Mouse (Mus musculus): ENCODE data around the gene Tlx2. TPM values are rescaled to one million over a fixed set of nuclear protein-coding genes. Genes with fewer than 3 reads are reported as not detected.

Tlx2 gene
- polyA plus RNA-seq, 1 experiment from 2014 or later, result 30.4 TPM

- 14% methylated on average over 5 of the region's 5 CpGs for WGBS
- Histone ChIP-seq H3K4me2 (ENCODE audit: low read depth) (no peak overlapping the region), H3K4me3 (ENCODE audit: low read depth, low read length) (no peak overlapping the region), H3K9ac (ENCODE audit: low read length) (no peak overlapping the region), H3K9me3 (ENCODE audit: control insufficient read depth, low read length) (no peaks in the 10 kb centered on the region), H3K4me1 (ENCODE audit: control insufficient read depth, insufficient read depth, low read length) (peaks cover 13% of the 10 kb centered on the region), H3K27me3 (ENCODE audit: control insufficient read depth, insufficient read depth, low read length) (peaks cover 51% of the 10 kb centered on the region), H3K36me3 (ENCODE audit: control insufficient read depth, insufficient read depth, low read length) (no peaks in the 10 kb centered on the region; the same call in 1 of the 2 replicates), H3K27ac (ENCODE audit: low read depth, low read length) (no peak overlapping the region)
- DNase-seq (ENCODE audit: low spot score), result no peak
- no peak for ATAC-seq (ENCODE audit: insufficient read depth, low FRiP score, low TSS enrichment)
These were observed 13.4 kb upstream of the Tlx2 start for GRCm38 (mm10) chr6:83083497-83083896.

GRCm38 (mm10) chr6:83080210-83080609, 10.1 kb upstream of the Tlx2 start:
- no peak for DNase-seq (ENCODE audit: low spot score)
- WGBS, result 96% methylated on average over 5 of the region's 5 CpGs
- Histone ChIP-seq H3K4me2 (ENCODE audit: low read depth) (no peak overlapping the region), H3K9me3 (ENCODE audit: control insufficient read depth, low read length) (no peaks in the 10 kb centered on the region), H3K4me1 (ENCODE audit: control insufficient read depth, insufficient read depth, low read length) (peaks cover 10% of the 10 kb centered on the region), H3K36me3 (ENCODE audit: control insufficient read depth, insufficient read depth, low read length) (no peaks in the 10 kb centered on the region; the same call in 1 of the 2 replicates), H3K27ac (ENCODE audit: low read depth, low read length) (no peak overlapping the region), H3K4me3 (ENCODE audit: low read depth, low read length) (no peak overlapping the region), H3K27me3 (ENCODE audit: control insufficient read depth, insufficient read depth, low read length) (peaks cover 30% of the 10 kb centered on the region), H3K9ac (ENCODE audit: low read length) (no peak overlapping the region)
- ATAC-seq (ENCODE audit: insufficient read depth, low FRiP score, low TSS enrichment), result no peak

- H3K9ac ChIP-seq (ENCODE audit: low read length), result peak overlapping the region; percentile 74
- peak overlapping the region; percentile 98 for H3K4me2 ChIP-seq (ENCODE audit: low read depth)
- under 1% methylated on average over 46 of the region's 46 CpGs for WGBS
- no peaks in the 10 kb centered on the region; the same call in 1 of the 2 replicates for H3K36me3 ChIP-seq (ENCODE audit: control insufficient read depth, insufficient read depth, low read length)
- ATAC-seq (ENCODE audit: insufficient read depth, low FRiP score, low TSS enrichment) (peak; percentile 89), DNase-seq (ENCODE audit: low spot score) (peak; percentile 100)
- peak overlapping the region; percentile 72 for H3K4me3 ChIP-seq (ENCODE audit: low read depth, low read length)
- H3K27me3 ChIP-seq (ENCODE audit: control insufficient read depth, insufficient read depth, low read length), result peaks cover 26% of the 10 kb centered on the region
- H3K4me1 ChIP-seq (ENCODE audit: control insufficient read depth, insufficient read depth, low read length), result peaks cover 5% of the 10 kb centered on the region
- no peaks in the 10 kb centered on the region for H3K9me3 ChIP-seq (ENCODE audit: control insufficient read depth, low read length)
- H3K27ac ChIP-seq (ENCODE audit: low read depth, low read length), result peak overlapping the region; percentile 77
These were observed 8.3 kb upstream of the Tlx2 start for GRCm38 (mm10) chr6:83078324-83078858.

GRCm38 (mm10) chr6:83077630-83078323, 7.7 kb upstream of the Tlx2 start, which contains the start of gene Pcgf1:
Gene Pcgf1 (plus strand): TSS chr6:83077869.
- ATAC-seq (ENCODE audit: insufficient read depth, low FRiP score, low TSS enrichment) (peak; percentile 77), DNase-seq (ENCODE audit: low spot score) (no peak)
- Histone ChIP-seq H3K36me3 (ENCODE audit: control insufficient read depth, insufficient read depth, low read length) (no peaks in the 10 kb centered on the region; the same call in 1 of the 2 replicates), H3K9ac (ENCODE audit: low read length) (peak within 1 kb of the TSS; percentile 77), H3K9me3 (ENCODE audit: control insufficient read depth, low read length) (no peaks in the 10 kb centered on the region), H3K4me2 (ENCODE audit: low read depth) (peak within 1 kb of the TSS; percentile 98), H3K27ac (ENCODE audit: low read depth, low read length) (peak within 1 kb of the TSS; percentile 77), H3K4me3 (ENCODE audit: low read depth, low read length) (peak within 1 kb of the TSS; percentile 72), H3K27me3 (ENCODE audit: control insufficient read depth, insufficient read depth, low read length) (peaks cover 28% of the 10 kb centered on the region), H3K4me1 (ENCODE audit: control insufficient read depth, insufficient read depth, low read length) (peaks cover 5% of the 10 kb centered on the region)
- WGBS, result under 1% methylated on average over 50 of the region's 54 CpGs

GRCm38 (mm10) chr6:83074979-83075378, 4.9 kb upstream of the Tlx2 start:
- no peak overlapping the region for H3K9ac ChIP-seq (ENCODE audit: low read length)
- H3K27ac ChIP-seq (ENCODE audit: low read depth, low read length), result no peak overlapping the region
- DNase-seq (ENCODE audit: low spot score) (no peak), ATAC-seq (ENCODE audit: insufficient read depth, low FRiP score, low TSS enrichment) (no peak)
- H3K4me3 ChIP-seq (ENCODE audit: low read depth, low read length), result no peak overlapping the region
- peaks cover 10% of the 10 kb centered on the region for H3K4me1 ChIP-seq (ENCODE audit: control insufficient read depth, insufficient read depth, low read length)
- peaks cover 56% of the 10 kb centered on the region for H3K27me3 ChIP-seq (ENCODE audit: control insufficient read depth, insufficient read depth, low read length)
- H3K36me3 ChIP-seq (ENCODE audit: control insufficient read depth, insufficient read depth, low read length), result no peaks in the 10 kb centered on the region
- no peak overlapping the region for H3K4me2 ChIP-seq (ENCODE audit: low read depth)
- H3K9me3 ChIP-seq (ENCODE audit: control insufficient read depth, low read length), result no peaks in the 10 kb centered on the region
- 34% methylated on average over 2 of the region's 2 CpGs for WGBS

DNA sequence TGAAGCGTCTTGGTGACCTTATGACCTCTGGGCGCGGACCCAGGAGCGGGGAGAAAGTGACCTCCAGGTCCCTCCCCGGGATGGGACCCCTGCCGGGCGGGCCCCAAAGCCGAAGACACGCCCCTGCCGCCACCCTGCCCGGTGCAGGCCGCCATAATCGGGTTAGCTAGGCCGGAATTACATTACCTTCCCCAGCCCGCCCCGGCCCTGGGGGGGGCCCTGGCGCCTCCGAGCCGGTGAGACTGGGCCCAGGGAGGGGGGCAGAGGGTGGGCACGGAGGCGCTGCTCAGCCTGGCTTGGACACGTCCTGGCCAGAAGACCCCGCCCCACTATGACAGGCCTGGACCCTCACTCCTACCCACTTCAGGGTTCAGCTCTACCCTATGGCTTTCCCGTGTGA, 1.1 kb upstream of the Tlx2 start:
- no peaks in the 10 kb centered on the region for H3K9me3 ChIP-seq (ENCODE audit: control insufficient read depth, low read length)
- peak overlapping the region; percentile 23 for H3K4me3 ChIP-seq (ENCODE audit: low read depth, low read length)
- DNase-seq (ENCODE audit: low spot score), result no peak
- WGBS, result 0% methylated on average over 24 of the region's 24 CpGs
- no peaks in the 10 kb centered on the region for H3K36me3 ChIP-seq (ENCODE audit: control insufficient read depth, insufficient read depth, low read length)
- no peak overlapping the region; the same call in 1 of the 2 replicates for H3K27ac ChIP-seq (ENCODE audit: low read depth, low read length)
- H3K9ac ChIP-seq (ENCODE audit: low read length), result 0 out of 2 replicates have a peak overlapping the region, but pooled peaks have one; percentile 22
- ATAC-seq (ENCODE audit: insufficient read depth, low FRiP score, low TSS enrichment), result no peak
- peaks cover 7% of the 10 kb centered on the region; the same call in 1 of the 2 replicates for H3K4me1 ChIP-seq (ENCODE audit: control insufficient read depth, insufficient read depth, low read length)
- H3K4me2 ChIP-seq (ENCODE audit: low read depth), result peak overlapping the region; percentile 27
- peaks cover 87% of the 10 kb centered on the region for H3K27me3 ChIP-seq (ENCODE audit: control insufficient read depth, insufficient read depth, low read length)

DNA sequence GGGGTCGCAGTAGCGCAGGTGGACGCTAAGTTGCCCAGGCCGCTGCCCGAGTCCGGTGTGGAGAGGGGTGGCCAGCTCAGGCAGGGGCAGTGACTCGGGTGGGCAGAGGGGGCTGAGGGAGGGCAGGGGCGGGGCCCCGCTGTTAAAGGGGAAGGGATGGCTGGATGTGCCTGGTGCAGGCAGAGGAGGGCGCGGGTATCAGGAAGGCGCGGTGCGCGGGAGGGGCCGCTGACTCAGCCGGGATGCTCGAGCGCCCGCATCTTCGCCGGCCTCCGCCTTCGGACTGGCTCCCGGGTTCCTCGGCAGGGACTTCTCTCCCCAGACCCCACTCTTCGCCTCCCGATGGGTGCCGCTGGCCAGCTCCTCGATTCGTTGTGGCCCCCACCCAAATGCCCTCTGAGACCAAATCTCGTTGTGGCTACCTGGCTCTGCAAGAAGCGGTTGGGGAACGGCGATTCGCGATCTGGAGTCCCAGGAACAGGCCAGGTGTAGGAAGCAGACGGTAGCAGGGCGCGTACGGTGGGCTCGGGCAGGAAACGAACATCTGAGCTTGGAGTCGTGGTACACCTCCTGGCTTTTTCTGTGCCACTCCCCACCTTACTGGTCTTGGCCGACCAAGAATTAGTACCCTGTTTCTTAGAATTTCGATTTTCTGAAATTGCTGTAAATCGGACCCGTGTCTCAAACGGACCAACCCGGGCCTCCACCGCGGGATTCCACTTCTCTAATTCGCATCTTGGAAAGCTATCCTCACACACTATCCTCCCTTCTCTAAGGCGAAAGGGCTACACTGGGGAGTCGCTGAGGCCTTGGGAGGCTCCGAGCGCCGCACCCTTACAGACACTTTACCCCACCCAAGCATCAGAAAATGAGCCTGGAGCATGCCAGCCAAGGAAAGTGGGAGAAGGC, 472 bp upstream of the Tlx2 start:
- DNase-seq (ENCODE audit: low spot score) (peak; percentile 59), ATAC-seq (ENCODE audit: insufficient read depth, low FRiP score, low TSS enrichment) (no peak)
- Histone ChIP-seq H3K27me3 (ENCODE audit: control insufficient read depth, insufficient read depth, low read length) (peaks cover 87% of the 10 kb centered on the region), H3K4me3 (ENCODE audit: low read depth, low read length) (peak overlapping the region; percentile 23), H3K4me2 (ENCODE audit: low read depth) (peak overlapping the region; percentile 27), H3K36me3 (ENCODE audit: control insufficient read depth, insufficient read depth, low read length) (no peaks in the 10 kb centered on the region), H3K9me3 (ENCODE audit: control insufficient read depth, low read length) (no peaks in the 10 kb centered on the region), H3K9ac (ENCODE audit: low read length) (peak overlapping the region; percentile 26), H3K27ac (ENCODE audit: low read depth, low read length) (no peak overlapping the region; the same call in 1 of the 2 replicates), H3K4me1 (ENCODE audit: control insufficient read depth, insufficient read depth, low read length) (peaks cover 7% of the 10 kb centered on the region; the same call in 1 of the 2 replicates)
- WGBS, result 1% methylated on average over 54 of the region's 58 CpGs

DNA sequence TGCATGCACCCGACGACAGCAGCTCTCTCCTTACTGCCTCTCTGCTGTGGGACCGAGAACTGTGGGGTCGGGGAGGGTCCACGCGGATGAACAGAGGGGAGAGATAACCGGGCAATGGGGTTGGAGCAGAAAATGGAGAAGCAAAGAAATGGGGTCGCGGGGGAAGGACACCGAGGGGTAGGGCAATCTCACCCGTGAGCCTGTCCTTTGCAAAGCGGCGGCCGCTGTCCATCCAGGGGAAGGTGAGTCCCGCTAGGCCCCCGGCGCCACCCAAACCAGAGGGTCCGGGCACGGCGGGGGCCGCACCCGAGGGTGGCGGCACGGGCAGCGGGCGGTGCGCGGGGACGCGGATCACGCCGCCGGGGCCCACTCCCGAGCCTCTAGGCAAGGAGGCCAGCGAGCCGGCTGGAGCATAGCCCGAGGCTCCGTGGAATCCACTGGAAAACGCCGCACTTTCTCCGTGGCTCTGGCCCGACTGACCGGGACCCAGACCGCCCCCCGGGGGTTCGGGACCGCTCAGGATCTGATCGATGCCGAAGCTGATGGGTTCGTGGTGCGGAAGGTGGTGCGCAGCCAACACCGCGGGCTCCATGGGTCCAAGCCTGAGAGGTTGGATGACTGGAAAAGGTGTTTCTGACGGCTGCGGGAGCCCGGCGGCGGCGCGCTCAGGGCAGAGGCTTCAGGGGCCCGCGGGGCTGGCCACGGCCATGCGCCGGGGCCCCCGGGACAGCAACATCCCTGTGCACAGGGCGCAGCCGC, 426 bp downstream of the Tlx2 start:
- DNase-seq (ENCODE audit: low spot score) (peak; percentile 47), ATAC-seq (ENCODE audit: insufficient read depth, low FRiP score, low TSS enrichment) (no peak)
- Histone ChIP-seq H3K4me2 (ENCODE audit: low read depth) (peak overlapping the region; percentile 22), H3K4me3 (ENCODE audit: low read depth, low read length) (peak overlapping the region; percentile 19), H3K27me3 (ENCODE audit: control insufficient read depth, insufficient read depth, low read length) (peaks cover 94% of the 10 kb centered on the region), H3K9ac (ENCODE audit: low read length) (peak overlapping the region; percentile 26), H3K36me3 (ENCODE audit: control insufficient read depth, insufficient read depth, low read length) (no peaks in the 10 kb centered on the region), H3K9me3 (ENCODE audit: control insufficient read depth, low read length) (no peaks in the 10 kb centered on the region), H3K4me1 (ENCODE audit: control insufficient read depth, insufficient read depth, low read length) (peaks cover 7% of the 10 kb centered on the region; the same call in 1 of the 2 replicates), H3K27ac (ENCODE audit: low read depth, low read length) (no peak overlapping the region; the same call in 1 of the 2 replicates)
- 1% methylated on average over 52 of the region's 69 CpGs for WGBS

All from neural tube, embryonic 11.5 days (tissue).